Mouse (Mus musculus): ENCODE data around the gene Fhdc1. TPM values are rescaled to one million over a fixed set of nuclear protein-coding genes. Genes with fewer than 3 reads are reported as not detected.
A peak's percentile ranks its signal among the peaks of the same experiment; 100 is the strongest.

Fhdc1 gene
- polyA plus RNA-seq, 1 experiment from 2014 or later = 5.7 TPM

DNA sequence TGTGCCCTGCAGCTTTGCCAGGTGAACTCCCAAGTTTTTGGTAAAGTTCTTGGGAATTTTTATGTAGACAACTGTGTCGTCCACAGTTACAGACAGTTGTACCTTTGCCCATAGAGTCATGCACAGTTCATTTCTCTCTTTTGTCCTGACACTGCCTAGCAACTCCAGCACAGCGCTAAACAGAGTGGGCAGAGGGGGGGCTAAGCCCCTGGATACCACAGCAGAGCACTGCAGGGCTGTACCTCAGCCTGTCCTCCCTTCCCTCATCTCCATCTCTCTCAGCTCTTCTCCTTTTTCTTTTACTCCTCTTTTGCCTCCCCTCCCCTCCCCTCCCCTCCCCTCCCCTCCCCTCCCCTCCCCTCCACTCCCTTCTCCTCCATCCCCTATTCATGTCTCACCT, 77.5 kb downstream of the Fhdc1 start:
- WGBS = 15% methylated on average over 2 of the region's 2 CpGs
- Histone ChIP-seq H3K9me3 (ENCODE audit: control insufficient read depth, low read length) (no peaks in the 10 kb centered on the region), H3K36me3 (ENCODE audit: control insufficient read depth, insufficient read depth, low read length) (no peaks in the 10 kb centered on the region), H3K4me1 (ENCODE audit: control insufficient read depth, insufficient read depth, low read depth, low read length) (peaks cover 6% of the 10 kb centered on the region; the same call in 1 of the 2 replicates), H3K4me3 (ENCODE audit: low read length) (no peak overlapping the region), H3K4me2 (ENCODE audit: low read length) (no peak overlapping the region), H3K27me3 (replicated peaks; ENCODE audit: control insufficient read depth, insufficient read depth, low read length) (no peaks in the 10 kb centered on the region), H3K27ac (ENCODE audit: low read depth, low read length) (no peak overlapping the region), H3K9ac (ENCODE audit: low read depth, low read length) (no peak overlapping the region)
- ATAC-seq = no peak; the same call in 1 of the 2 replicates

DNA sequence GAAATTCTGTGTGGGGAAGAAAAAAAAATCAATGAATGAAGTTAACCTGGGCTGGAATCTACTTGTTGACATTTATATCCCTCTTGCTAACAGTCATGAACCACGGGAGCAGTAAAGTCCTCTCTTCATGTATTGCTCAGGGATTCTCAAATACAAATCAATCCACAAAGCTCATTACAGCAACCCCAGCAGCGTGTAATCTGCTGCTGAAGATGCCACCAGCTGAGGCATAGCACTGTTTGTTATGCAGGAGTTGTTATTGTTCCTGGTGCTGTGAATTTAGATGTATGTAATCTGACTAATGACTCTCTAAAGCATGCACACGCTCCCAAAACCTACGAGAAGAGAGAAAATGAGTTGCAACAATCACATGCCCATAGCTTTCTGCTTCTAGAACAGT, 82.3 kb downstream of the Fhdc1 start:
- H3K4me1 ChIP-seq (ENCODE audit: control insufficient read depth, insufficient read depth, low read depth, low read length) = peaks cover 6% of the 10 kb centered on the region; the same call in 1 of the 2 replicates
- H3K27me3 ChIP-seq (replicated peaks; ENCODE audit: control insufficient read depth, insufficient read depth, low read length) = no peaks in the 10 kb centered on the region
- no peaks in the 10 kb centered on the region for H3K9me3 ChIP-seq (ENCODE audit: control insufficient read depth, low read length)
- H3K4me2 ChIP-seq (ENCODE audit: low read length) = no peak overlapping the region
- H3K27ac ChIP-seq (ENCODE audit: low read depth, low read length) = no peak overlapping the region
- H3K36me3 ChIP-seq (ENCODE audit: control insufficient read depth, insufficient read depth, low read length) = no peaks in the 10 kb centered on the region
- peak; percentile 67 for ATAC-seq
- H3K4me3 ChIP-seq (ENCODE audit: low read length) = no peak overlapping the region
- H3K9ac ChIP-seq (ENCODE audit: low read depth, low read length) = no peak overlapping the region
- 37% methylated on average over 4 of the region's 4 CpGs for WGBS

DNA sequence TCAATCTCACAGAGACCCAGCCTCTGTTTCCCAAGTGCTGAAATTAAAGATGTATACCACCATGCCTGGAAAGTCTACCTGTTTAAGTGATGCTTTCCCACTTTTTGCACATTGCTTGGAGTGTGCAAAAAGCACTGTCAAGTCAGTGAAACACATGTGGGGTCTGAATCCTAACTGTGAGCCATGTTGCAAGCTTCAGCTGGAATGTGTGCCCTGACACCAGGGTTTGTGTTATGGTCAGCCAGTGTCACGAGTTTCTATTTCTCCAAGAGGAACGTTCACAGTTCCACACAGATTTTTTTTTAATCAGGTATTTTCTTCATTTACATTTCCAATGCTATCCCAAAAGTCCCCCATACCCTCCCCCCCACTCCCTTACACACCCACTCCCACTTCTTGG, 84.0 kb downstream of the Fhdc1 start:
- WGBS = 89% methylated on average over 2 of the region's 2 CpGs
- no peak overlapping the region for H3K9ac ChIP-seq (ENCODE audit: low read depth, low read length)
- H3K4me2 ChIP-seq (ENCODE audit: low read length) = no peak overlapping the region
- H3K27ac ChIP-seq (ENCODE audit: low read depth, low read length) = no peak overlapping the region
- H3K27me3 ChIP-seq (replicated peaks; ENCODE audit: control insufficient read depth, insufficient read depth, low read length) = no peaks in the 10 kb centered on the region
- no peaks in the 10 kb centered on the region for H3K9me3 ChIP-seq (ENCODE audit: control insufficient read depth, low read length)
- no peak overlapping the region for H3K4me3 ChIP-seq (ENCODE audit: low read length)
- no peak for ATAC-seq
- peaks cover 6% of the 10 kb centered on the region; the same call in 1 of the 2 replicates for H3K4me1 ChIP-seq (ENCODE audit: control insufficient read depth, insufficient read depth, low read depth, low read length)
- H3K36me3 ChIP-seq (ENCODE audit: control insufficient read depth, insufficient read depth, low read length) = no peaks in the 10 kb centered on the region

DNA sequence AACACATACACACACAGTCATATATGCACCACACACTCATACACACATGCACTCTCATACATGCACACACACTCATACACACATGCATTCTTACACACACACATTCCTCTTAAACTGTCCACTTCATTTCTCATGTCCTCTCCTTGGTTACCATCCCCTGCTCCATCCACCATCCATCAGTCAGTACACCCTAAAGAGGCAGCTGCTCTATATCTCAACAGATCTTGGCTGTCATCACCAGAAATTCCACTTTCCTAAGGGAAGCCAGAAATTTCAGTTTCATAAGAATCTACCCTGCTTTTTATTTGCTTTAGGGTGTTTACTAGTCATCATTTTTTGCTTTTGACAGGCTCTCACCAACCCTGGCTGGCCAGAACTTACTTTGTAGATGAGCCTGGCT, 84.4 kb downstream of the Fhdc1 start:
- no peak overlapping the region for H3K9ac ChIP-seq (ENCODE audit: low read depth, low read length)
- ATAC-seq = no peak

DNA sequence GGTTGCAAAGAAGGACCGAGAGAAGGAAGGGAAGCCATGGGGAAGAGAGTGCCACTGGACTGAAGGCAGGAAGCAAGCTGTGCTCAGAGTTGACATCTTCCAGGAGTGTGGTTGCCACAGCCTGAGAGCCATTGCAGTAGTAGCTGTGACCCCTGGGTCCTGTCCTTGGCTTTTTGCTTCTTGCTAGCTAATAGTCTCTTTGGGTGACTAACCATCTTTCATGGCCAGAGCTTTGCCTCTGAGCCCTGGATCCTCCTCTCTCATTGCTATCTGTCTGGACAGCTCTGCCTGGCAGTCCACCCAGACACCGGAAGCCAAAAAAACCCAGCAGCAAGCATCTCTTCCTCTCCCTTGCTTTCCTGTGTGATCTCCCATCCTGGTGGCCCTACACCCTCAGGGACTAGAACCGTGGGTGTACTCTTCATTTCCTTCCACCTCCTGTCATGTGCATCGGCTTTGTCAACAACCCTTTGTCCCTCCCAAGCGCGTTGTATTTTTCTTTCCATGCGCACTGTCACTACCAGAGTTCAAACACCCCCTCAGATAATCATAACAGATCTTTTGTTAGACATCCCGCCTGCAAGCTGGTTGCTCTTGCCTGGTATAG, 85.3 kb downstream of the Fhdc1 start:
- no peak for ATAC-seq
- H3K9me3 ChIP-seq (ENCODE audit: control insufficient read depth, low read length) = no peaks in the 10 kb centered on the region
- peaks cover 6% of the 10 kb centered on the region; the same call in 1 of the 2 replicates for H3K4me1 ChIP-seq (ENCODE audit: control insufficient read depth, insufficient read depth, low read depth, low read length)
- no peak overlapping the region for H3K4me3 ChIP-seq (ENCODE audit: low read length)
- H3K27ac ChIP-seq (ENCODE audit: low read depth, low read length) = no peak overlapping the region
- WGBS = 87% methylated on average over 8 of the region's 8 CpGs
- no peak overlapping the region for H3K4me2 ChIP-seq (ENCODE audit: low read length)
- H3K9ac ChIP-seq (ENCODE audit: low read depth, low read length) = no peak overlapping the region
- no peaks in the 10 kb centered on the region for H3K27me3 ChIP-seq (replicated peaks; ENCODE audit: control insufficient read depth, insufficient read depth, low read length)
- H3K36me3 ChIP-seq (ENCODE audit: control insufficient read depth, insufficient read depth, low read length) = no peaks in the 10 kb centered on the region

More for the DNA sequence above, 84.4 kb downstream of the Fhdc1 start:
- H3K27me3 ChIP-seq (replicated peaks; ENCODE audit: control insufficient read depth, insufficient read depth, low read length) = no peaks in the 10 kb centered on the region
- no peak overlapping the region for H3K4me2 ChIP-seq (ENCODE audit: low read length)
- H3K9me3 ChIP-seq (ENCODE audit: control insufficient read depth, low read length) = no peaks in the 10 kb centered on the region
- no peak overlapping the region for H3K27ac ChIP-seq (ENCODE audit: low read depth, low read length)
- no peaks in the 10 kb centered on the region for H3K36me3 ChIP-seq (ENCODE audit: control insufficient read depth, insufficient read depth, low read length)
- peaks cover 6% of the 10 kb centered on the region; the same call in 1 of the 2 replicates for H3K4me1 ChIP-seq (ENCODE audit: control insufficient read depth, insufficient read depth, low read depth, low read length)
- no peak overlapping the region for H3K4me3 ChIP-seq (ENCODE audit: low read length)

Other genes starting within 250 kb of the Fhdc1 start
- 151 and 154 TPM in 2 replicates for gene Trim2, start 173.6 kb downstream of the Fhdc1 start, polyA plus RNA-seq (2015; fragmentation: Nextera tagmentation; extraction: Ambion mirVana)
- 22.0 and 24.5 TPM in 2 replicates for gene Arfip1, start 102.2 kb upstream of the Fhdc1 start, polyA plus RNA-seq (2015; fragmentation: Nextera tagmentation; extraction: Ambion mirVana)
- 0.04 and 0.10 TPM in 2 replicates for gene Tigd4, start 113.1 kb upstream of the Fhdc1 start, polyA plus RNA-seq (2015; fragmentation: Nextera tagmentation; extraction: Ambion mirVana)
- 1.2 and 1.5 TPM in 2 replicates for gene Tmem154, start 185.8 kb upstream of the Fhdc1 start, polyA plus RNA-seq (2015; fragmentation: Nextera tagmentation; extraction: Ambion mirVana)